Mouse (Mus musculus) megakaryocyte, embryonic 14.5 days (primary cell): ENCODE results near the gene Tnnt2.

Source experiments
- FLI1 ChIP-seq: IDR thresholded peaks from 2 replicates; pipeline ENCODE4 v1.6.1; 2012; ENCODE audit warnings: low read length, inconsistent platforms, mixed read lengths
- GATA1 ChIP-seq: IDR thresholded peaks from 3 replicates; pipeline ENCODE4 v1.6.1; 2012; ENCODE audit warnings: mixed read lengths, low read length, inconsistent platforms, borderline replicate concordance

DNA sequence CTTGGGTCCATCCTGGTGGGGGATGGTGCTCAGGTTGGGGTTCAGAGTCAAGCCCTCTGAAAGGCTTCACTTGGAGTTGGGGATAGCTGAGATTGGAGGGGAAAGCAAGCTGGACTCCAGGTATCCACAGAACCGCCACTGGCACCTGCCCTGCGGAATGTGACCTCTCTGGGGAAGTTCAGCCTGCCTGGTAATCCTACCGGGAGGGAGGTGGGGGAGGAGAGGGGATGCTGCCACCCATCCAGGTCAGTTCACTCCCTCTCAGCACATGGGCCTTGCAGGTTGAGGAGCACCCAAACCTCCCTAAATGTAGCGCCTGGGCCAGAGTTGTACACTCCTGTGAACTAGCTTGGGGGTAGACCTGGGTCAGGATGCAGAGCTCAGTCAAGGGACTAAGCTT lies 19.9 kb downstream of the Tnnt2 start:
- TF ChIP-seq GATA1 (no peak), FLI1 (no peak)
